Mouse (Mus musculus) T-helper 2 cell (primary cell): Measurements from ENCODE around the gene Tssk6.
"Not testable (repeated sequence)": the region's sequence is repeated elsewhere in the genome, so short reads cannot be mapped to it uniquely, and the experiment has no call there.

ENCODE experiments used
- in situ Hi-C: fragments of 300-600 bp; cut with MboI, MseI; formaldehyde crosslinking; loops from one replicate; pipeline ENCODE4 v1.15.1; 2025; ENCODE audit warnings: high pct_unique_total_duplicates

Gene Tssk6

DNA sequence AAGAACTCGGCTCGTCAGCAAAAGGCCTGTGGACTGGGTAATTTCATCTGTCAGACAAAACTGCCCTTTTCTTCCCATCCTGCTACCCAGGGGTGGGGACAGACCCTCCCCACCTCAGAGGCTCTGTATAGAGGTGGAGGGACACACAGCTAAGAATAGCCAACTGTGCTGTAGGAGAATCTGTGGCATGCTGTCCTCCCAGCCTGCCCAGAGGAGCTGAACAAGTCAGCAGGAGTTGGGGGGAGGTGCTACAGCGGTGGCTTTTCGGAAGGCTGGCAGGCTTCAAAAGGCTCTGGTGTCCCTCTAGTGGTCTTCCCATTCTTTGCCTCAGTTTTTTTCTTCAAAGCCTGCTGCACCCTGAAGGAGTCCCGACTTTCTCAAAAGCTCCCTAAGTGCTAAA is 13.8 kb downstream of the Tssk6 start:
- in situ Hi-C loops, result loop anchor here (5.0 to 25.0 kb wide), 2 partner anchors 87 to 247 kb away; partner anchors contain the start of gene Tmem161a

DNA sequence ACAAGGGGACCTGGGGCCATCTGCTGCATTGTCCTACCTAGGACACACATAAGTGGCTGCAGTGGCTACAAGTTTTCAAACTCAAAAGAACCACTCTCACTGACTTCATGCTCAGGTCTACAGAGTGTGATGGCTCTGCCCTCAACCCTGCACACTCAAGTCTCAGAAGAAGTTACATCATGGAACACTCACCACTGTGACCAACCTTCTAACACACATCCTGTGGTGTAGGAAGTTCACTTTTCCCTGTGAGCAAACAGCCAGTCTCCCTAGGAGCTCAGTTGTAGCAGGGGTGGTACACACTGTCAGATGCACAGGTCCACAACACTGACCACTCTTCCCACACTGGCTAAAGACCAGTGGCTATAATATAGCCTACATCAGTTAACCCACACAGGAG is 16.5 kb downstream of the Tssk6 start:
- in situ Hi-C loops, result loop anchor here (5.0 to 25.0 kb wide), 2 partner anchors 84 to 244 kb away; partner anchors contain the start of gene Tmem161a

DNA sequence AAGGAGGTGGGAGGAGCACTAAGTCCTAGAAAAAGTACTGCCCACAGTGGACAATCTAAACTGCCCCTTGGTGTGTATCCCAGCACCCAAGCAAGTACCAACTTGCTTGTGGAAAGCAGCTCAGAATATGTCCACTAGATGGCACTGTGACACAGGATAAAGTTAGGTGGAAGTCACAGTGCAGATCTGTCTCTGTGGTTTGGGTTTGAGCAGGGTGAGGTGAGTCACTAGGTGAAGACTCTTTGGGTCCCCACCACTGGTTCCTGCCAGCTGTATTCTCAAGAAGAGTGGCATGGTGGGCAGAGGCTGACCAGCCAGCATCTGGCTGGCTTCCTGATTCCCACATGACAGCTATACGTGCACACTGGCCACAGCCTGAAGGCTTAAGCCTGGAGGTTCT is 17.0 kb downstream of the Tssk6 start:
- in situ Hi-C loops, result loop anchor here (5.0 to 25.0 kb wide), 2 partner anchors 83 to 243 kb away; partner anchors contain the start of gene Tmem161a

DNA sequence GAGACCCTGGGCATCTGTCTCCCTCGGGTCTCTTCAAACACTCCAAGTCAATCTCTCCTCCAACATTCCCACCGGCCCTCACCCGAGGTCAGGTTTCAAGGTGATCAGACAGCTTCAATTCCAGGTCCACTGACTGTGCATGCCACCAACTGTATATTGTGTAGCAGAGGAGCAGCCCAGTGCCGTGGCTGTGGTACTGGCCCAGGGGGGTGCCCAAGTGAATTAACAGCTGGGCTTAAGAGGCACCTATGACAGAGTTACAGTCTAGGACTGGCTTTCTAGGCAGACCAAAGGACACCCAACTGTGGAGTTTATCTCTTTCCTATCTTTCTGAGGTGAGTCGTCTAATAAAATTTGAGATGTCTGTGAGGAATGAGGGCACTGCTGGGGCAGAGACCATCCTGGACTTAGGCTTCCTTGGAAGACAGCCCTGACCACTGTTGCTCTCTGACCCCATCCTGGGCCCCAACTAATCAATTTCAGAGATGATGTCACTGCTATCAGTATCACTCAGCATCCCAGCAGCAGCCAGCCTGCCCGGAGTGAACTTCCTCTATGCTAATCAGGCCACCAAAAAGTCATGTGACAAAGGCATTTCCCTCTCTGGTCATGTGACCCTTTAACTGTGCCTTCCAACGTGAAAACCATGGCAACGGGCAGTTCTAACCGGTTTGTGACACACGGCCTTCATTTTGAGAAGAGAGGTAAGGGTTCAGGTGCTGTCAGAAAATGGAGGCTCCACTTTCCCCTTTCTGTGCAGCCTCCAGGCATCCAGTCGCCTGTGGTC is 18.1 kb downstream of the Tssk6 start:
- in situ Hi-C loops, result loop anchor here (5.0 to 25.0 kb wide), 2 partner anchors 82 to 242 kb away; partner anchors contain the start of gene Tmem161a

DNA sequence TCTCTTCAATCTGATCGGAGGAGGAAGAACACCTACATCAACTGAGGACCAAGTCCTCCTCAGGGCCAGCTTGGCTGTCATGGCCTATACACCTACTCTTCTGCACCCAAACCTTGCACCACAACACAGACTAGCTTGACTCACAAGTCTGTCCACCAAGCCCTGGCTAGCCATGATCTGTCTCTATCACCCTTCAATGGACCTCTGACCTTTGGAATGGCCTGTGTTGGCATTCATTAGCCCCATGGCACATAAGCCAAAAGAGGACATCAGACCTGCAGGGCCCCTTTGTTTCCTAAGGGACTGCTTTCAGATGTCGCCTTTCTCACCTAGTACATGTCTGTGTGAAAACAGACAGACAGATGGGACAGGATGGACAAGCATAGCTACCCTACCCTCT is 19.2 kb downstream of the Tssk6 start:
- in situ Hi-C loops, result loop anchor here (25.0 kb wide), 1 partner anchor 241 kb away; the partner anchor contains the start of gene Tmem161a

DNA sequence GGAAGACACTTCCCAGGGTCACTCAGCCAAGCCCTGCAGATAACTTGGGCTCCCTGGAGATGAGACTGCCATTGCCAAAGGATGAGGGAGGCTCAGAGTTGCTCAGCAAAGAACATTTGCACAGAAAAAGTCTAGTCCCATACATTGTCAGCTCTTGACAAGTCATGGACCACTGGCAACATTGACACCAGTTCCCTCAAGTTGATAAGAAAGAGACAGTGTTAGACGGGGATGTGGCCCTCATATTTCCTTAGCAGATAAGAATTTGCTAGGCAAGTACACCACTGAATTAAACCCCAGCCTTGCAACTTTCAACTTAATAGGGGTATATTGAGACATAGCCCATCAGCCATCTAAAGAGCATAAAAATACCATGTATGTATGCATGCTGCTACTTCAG is 22.0 kb downstream of the Tssk6 start:
- in situ Hi-C loops, result loop anchor here (25.0 kb wide), 1 partner anchor 238 kb away; the partner anchor contains the start of gene Tmem161a

DNA sequence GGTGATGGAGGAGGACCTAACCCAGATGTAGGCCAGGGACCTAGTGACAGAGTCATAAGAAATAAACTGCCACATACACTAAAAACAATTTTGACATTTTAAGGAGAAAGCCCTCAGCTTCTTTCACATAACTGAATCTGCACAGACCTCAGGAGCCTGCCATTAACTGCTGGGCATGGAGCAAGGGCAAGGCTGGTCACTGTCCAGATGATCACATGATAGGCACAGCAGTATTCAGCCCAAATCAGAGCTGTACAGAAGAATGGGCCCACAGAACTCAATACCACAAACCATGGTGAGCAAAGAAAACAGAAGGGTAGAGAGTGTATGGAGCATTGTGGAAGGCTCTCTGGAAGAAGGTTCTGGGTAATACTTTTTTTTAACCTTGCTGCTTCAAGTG is 24.9 kb downstream of the Tssk6 start:
- in situ Hi-C loops, result no loop called here

DNA sequence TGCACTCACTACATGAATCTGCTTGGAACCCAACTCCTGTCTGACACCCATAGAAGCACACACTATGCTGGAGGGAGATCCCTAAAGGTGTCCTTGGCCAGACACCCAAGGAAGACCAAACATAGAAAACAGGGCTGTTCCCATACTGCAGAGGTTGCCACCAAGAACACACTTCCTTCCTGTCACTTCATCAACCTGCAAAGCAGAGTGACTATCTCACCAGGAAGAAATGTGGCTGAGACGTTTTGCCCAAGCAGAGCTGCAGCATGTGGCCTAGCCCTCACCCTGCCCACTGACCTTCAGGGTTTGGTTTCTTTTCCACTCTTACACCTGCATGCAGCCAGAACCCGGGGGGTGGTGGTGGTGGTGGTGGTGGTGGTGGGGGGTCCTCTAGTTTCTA is 31.8 kb downstream of the Tssk6 start:
- in situ Hi-C loops, result no loop called here

DNA sequence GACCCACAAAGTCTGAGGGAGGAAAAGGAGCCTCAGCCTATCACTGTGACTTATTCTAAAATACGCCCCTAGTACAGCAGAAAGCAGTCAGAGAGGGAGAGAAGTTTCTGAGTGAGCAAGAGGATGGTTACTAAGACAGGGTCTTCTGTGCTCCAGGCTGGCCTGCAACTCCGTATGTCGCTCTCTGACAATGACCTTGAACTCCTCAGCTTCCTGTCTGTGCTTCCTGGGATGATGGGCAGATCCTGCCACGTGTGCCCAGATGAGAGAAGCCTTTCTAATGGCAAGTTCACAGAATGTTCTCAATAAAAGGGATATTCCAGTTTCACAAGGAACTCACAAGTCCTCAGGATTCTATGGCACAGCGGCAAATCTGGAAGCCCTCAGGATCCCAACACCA is 32.6 kb downstream of the Tssk6 start:
- in situ Hi-C loops, result no loop called here

GRCm38 (mm10) chr8:69935431-69935830 is 33.4 kb downstream of the Tssk6 start:
- in situ Hi-C loops, result no loop called here

DNA sequence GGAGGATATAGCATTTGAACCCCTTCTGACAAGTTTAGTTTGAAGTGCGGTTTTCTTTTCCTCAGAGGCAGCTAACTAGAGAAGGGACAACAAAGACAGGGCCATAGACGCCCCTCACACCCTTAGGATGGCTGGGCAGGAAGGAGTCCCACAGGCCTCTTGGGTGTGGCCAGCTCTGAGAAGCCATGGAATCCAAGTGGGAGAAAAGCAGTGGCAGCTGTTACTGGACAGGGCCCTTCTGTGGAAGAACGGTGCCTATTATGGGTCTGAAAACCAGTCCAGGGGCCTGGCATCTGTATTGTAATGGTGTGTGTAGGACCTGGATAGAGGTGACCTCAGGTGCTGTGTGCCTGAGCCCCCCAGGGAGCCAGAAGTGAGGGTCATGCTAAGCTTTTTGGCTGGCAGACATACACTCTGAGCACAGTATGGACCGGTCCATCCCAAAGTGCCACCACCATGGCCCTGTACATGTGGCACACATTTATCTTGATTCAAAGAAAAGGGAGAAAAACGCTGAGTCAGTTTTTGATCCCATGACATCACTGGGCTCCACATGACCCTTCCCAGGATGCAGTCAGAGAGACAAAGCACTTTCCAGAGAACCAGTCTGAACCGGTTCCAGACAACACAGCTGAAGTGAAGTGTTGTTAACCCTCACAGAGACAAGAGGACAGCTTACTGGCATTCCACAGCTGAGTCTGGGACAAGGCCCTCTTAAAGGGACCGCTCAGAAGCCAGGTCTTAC is 34.2 kb downstream of the Tssk6 start:
- in situ Hi-C loops, result no loop called here

- in situ Hi-C loops, result no loop called here
Measured at GRCm38 (mm10) chr8:69937466-69937865, 35.5 kb downstream of the Tssk6 start.

- in situ Hi-C loops, result no loop called here
Measured at GRCm38 (mm10) chr8:69938245-69938982, 36.4 kb downstream of the Tssk6 start.

DNA sequence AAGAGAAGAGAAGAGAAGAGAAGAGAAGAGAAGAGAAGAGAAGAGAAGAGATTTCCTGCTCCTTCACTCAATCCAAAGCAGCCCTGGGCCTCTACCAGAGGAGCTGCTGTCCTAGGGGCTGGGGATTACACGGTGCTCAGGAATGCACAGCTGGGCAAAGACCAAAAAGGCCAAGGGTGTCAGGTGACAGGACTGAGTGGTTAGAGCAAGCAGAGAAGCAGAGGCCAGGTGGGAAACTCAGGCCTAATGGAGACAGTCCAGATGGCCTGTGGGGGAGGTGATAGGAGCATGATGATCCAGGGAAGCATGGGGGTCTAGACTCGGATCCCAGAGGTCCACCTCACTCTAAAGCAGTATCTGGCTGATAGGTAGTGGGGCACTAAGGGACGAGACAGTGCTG is 37.6 kb downstream of the Tssk6 start:
- in situ Hi-C loops, result no loop called here

GRCm38 (mm10) chr8:69940386-69940785 is 38.4 kb downstream of the Tssk6 start:
- in situ Hi-C loops, result no loop called here

DNA sequence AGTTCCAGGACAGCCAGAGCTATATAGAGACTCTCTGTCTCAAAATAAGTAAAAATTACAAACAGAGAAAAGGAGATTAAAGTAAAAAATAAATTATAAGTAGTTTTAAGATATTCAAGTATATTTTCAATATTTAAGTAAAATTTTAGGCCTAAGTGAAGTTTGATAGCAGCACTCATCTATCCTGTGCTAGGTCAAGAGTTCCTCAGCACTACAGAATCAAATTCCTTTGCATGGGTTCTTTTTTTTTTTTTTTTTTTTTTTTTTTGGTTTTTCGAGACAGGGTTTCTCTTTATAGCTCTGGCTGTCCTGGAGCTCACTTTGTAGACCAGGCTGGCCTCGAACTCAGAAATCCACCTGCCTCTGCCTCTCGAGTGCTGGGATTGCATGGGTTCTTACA is 40.5 kb downstream of the Tssk6 start:
- in situ Hi-C loops, result not testable (repeated sequence)

- in situ Hi-C loops, result no loop called here
Measured at GRCm38 (mm10) chr8:69950300-69950699, 48.3 kb downstream of the Tssk6 start.
